Mouse (Mus musculus) heart, postnatal 14 days (tissue): ENCODE measurements around the gene Pbx1. TPM values are rescaled to one million over a fixed set of nuclear protein-coding genes. Genes with fewer than 3 reads are reported as not detected.

Source experiments
- DNase-seq, 2 experiments: peaks; one replicate each; pipeline ENCODE4 v3.0.0; 2021 to 2022
- intact Hi-C: fragments of 180-260 bp; cut with DNase I; formaldehyde crosslinking; loops from one replicate; pipeline ENCODE4 v1.15.1; 2025
- total RNA-seq, 2 experiments: library from RNA; stranded (reverse); gene quantifications; 2 replicates each; pipeline ENCODE4 v1.2.3; 2021

Gene Pbx1
- total RNA-seq, 2 experiments from 2014 or later = 54.2 to 63.0 TPM

DNA sequence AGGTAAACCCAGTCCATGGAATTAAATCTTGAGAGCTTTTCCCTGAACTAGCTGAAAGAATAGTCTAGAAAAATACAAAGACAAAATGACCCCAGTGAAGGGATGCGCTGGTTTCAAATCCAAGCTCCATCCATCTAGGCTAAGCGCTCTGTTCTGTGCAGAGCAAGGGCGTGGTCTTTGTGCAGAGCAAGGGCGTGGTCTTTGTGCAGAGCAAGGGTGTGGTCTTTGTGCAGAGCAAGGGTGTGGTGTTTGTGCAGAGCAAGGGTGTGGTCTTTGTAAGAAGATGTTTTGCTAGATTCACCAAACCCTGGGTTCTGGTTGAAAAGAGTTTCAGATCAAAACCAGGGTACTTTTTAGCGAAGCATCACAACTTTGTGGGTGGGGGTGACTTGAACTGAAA lies 221.7 kb downstream of the Pbx1 start:
- DNase-seq = no peak
- intact Hi-C loops = loop anchor here (5.0 to 10.0 kb wide), 4 partner anchors 112 to 1137 kb away; no protein-coding TSS in a partner anchor

DNA sequence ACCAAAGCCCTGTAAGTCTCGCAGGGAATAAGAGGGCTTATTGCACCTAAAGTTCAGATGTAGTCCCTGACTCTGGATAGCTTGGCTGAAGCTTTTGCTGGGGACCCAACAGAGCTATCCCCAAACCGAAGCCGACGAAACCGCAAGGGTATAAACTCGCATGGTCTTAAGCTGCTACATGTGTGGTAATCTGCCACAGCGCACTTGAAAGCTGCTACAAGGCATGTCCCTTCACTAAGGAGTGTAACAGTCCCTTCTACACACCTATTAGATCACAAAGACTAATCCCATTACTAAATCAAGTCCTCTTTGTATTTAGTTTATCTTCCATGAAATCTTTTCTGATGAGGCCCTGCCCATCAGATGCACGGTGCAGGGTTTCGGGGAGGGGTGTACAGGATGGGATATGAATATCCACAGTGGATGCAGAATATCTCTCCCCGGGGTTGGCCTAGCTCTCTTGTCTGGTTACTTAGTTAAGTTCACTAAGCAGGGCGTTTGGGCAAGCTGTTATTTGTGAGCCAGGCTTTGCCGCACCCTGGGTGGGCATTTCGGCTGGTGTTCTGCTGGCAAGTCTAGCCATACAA lies 231.4 kb downstream of the Pbx1 start:
- intact Hi-C loops = no loop called here
- DNase-seq = no peak

DNA sequence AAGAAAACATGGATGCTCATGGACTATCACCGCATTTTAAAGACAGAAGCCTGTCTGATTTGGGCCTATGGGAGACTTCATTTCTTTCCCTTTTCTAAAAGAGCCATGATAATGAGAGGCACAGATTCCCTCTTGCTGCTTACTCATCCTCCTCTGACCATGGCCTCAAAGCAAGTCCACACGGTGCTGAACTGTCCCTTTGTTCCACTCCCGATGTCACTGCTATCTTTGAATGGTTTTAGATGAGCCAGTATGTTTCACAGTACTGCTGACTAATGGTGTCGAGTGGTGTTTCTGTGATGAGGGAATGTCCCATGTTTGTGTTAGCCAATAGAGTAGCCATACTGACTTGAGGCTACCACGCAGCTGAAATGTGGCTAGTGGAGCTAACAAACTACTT lies 233.8 kb downstream of the Pbx1 start:
- no peak for DNase-seq
- intact Hi-C loops = no loop called here

DNA sequence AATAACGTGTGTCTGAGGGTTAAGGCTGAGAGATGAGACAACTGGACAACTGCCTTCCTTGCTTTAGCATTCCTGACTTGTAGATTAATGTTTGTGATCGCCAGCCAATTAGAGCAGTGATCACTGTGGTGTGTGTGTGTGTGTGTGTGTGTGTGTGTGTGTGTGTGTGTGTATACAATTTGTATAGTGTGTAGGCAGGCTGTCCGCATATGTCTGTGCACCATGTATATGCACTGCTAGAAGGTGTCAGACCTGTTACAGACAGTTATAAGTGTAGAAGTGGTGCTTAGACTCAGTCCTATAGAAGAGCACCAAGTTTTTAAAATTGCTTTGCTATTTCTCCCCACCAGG lies 234.2 kb downstream of the Pbx1 start:
- DNase-seq = no peak
- intact Hi-C loops = no loop called here

DNA sequence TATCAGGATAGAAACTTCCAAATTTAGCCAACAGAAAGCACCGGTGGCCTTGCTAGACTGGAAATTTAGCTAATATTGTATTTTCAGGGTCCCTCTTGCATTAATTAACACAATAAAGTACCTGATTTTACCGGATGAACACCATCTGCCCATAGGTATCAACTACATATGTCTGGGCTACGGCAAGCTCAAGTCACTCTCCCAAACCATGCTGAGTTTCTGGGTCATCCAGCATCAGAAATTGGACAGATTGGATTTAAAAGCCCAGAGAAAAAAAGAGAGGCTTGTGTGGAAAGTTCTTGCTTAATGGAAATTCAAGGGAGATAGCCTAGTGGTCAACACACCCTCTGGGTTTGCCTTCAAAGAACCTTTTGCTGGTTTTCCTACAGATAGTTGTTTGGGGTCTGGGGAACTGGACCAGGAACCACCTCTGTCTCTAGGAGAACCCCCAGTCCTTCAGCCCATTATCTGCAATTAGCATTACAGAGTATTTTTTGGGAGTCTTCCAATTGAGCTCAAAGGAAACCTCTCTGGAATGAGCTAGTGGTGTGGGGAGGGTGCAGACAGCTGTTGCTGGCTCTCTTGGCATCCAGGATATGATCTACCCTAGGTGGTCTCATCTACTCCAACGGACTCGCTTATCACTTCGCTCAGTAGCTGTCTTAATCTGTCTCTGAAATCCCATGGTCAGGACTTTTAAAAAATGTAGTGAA lies 234.7 kb downstream of the Pbx1 start:
- no peak for DNase-seq
- intact Hi-C loops = no loop called here

DNA sequence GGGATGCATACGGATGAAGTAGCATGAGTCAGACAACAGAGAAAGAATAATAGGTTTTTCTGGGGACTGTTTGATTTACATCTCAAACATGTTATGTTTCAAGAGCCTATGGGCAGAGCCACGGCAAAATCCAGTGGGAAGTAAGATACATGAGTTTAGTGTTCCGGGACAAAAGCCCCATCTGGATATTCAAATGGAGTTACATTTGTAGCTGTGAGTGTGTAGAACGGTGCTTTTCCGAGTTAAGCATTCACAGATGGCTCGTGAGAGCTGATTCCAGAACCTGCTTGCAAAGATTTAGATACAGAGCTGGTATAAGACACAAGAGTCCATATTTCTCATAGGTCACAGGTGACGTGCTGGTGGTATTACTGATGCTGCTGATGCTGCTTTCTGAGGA lies 238.7 kb downstream of the Pbx1 start:
- DNase-seq = no peak
- intact Hi-C loops = no loop called here

DNA sequence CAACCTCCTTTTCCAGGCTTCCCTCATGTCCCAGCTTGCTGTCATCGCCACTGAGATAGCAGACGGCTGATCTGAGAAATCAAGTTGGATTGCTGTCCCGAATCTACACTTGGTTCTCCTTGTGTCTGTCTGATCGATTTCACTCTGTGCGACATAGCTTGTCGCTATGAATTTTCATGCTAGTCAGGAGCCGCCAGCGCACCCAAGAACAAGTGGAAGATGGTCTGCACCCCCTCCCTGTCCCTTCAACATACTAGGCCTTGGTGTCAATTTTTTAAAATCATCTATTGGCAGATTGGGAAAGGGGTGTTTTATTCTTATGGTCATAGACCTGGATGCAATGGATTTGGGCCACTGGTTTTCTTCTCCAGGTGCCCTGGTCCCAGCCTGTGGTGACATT lies 249.3 kb downstream of the Pbx1 start:
- intact Hi-C loops = no loop called here

DNA sequence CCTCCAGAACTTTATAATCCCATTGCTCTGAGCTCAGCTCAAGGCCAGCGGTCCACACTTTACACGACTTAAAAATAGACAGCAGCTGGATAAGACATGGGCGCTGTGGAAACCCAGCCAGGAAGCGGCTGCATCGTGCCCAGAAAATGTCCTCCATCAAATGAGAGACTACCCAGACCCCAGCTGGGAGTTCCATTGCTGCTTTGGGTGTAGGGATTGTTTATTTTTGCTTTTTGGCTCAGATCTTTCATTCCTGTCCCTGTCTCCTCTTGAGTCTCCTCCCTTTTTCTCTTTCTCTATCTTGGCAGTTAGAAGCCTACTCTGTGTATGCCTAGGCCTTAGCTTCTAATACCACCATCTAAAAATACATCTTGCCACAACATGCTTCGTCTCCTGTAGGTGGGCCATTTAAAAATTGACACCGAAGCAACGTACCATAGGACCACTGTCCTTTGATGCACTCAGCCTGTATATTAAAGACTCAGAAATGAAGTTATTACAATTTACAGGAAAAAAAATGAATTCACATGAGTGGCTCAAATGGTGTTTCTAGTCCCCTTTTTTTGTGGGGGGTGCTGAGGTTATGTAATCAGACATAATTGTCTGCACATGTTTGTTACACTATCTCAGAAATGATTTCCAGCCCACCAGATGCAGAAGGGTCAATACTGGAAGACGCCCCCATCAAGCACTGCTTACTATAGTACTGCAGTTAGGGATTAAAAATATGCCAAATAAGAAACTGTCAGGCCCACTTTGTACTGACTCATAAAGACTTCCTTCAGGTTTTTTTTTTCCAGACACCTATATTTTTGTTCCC lies 251.2 kb downstream of the Pbx1 start:
- intact Hi-C loops = no loop called here
- peak; percentile 78 to 85 for DNase-seq

More for the DNA sequence above, 249.3 kb downstream of the Pbx1 start:
- DNase-seq = no peak

DNA sequence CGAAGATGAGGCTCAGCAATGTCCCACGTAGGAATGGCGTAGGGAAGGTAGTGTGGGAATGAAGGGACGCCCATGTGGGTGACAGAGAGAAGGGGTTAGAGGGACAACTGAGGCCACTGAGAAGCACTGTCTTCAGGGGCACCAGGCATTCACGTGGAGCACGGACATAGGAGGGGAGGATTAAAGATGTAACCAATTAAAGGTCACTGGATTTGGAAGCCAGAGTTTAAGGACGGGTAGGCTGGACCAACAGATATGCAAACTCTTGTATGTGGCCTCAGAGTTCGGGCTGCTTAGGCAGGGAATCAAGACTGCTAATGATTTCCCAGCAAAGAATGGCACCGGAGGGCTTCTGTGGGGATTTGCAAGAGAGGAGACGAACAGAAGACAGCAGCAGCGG lies 252.4 kb downstream of the Pbx1 start:
- no peak for DNase-seq

DNA sequence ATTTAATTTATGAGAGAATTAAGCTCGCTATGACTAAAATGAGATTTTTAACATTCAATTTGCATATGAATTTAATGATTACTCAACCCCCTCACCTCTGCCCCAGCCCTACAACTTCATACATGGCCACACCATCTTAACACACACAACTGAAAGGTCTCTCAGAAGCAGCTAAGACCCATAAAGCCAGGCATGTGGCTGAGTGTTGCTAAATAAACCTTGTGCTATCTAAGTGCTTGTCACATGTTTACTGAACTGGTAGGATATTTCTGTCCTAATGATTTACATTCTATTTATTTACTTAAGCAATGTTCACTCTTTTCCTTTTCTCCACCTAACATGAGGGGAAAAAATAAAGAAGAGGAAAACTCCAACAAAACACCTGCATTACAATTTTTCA lies 253.5 kb downstream of the Pbx1 start:
- intact Hi-C loops = no loop called here

More for the DNA sequence above, 252.4 kb downstream of the Pbx1 start:
- intact Hi-C loops = no loop called here

DNA sequence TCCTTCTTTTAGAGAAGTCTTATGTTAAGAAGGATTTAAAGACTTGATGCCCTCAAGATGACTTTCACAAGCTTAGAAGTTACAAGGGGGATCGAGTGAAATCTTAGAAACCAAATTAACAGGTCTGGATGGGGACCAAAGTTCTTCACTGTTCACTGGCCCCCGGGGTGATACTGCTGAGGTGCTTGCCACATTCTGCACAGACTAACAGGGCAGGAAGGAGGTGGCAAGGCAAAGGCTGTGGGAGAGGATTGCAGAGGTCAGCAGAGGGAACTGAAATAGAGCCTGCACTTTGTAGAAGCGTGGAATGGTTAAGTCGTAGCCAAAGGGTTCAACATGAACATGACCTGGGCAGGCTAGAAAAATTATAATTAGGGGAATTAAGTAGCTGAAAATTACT lies 256.5 kb downstream of the Pbx1 start:
- intact Hi-C loops = no loop called here
- DNase-seq = no peak

More for the DNA sequence above, 253.5 kb downstream of the Pbx1 start:
- DNase-seq = no peak

DNA sequence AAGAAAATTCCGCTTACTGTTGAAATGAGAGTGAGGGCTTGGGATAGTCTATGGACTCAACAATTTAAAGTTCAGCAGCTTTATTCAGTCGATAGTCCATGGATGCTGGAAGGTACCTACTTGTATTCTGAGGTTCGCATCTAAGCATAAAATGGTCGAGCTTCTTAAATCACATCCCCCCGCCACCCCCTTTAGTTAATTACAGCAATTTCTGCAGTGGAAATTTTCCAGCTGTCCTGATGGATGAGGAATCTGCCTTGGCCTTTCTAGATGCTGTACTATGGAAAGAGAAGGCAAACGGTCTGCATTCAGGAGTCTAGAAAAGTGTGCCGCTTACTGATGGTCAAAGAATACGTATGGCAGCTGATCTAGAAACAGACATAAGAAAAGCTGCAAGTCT lies 262.3 kb downstream of the Pbx1 start:
- no peak for DNase-seq
- intact Hi-C loops = no loop called here

DNA sequence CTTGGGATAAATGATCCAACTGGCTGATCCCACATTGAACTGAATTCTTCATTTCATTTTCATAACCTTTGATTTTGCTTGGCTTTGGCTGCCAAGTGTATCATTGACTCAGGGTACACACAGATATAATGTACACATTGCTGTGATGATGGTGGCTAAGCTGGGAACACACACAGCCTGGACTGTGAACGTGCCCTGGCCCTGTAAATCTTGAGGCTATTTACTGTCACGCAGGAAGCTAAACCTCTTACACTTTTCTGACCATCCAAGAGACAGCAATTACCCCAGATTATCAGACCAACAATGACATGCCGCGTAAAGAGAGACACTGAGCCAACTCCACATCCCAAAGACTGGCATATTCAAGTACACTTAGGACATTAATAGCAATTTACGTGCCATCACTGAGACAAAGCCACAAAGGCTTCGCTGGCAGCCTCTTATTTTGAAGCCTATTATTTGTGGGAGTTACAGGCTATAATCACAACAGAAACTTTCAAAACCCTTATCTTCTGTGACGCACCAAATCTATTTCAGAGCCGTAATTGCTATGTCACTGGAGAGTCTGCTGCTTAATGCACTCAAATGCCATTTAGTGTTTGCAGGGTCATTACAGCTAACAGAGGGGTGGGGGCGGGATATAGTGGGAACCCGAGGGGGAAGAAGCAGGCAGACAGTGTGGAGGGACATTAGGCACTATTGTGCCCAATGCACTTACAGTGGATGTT lies 262.9 kb downstream of the Pbx1 start:
- intact Hi-C loops = no loop called here
- no peak for DNase-seq

DNA sequence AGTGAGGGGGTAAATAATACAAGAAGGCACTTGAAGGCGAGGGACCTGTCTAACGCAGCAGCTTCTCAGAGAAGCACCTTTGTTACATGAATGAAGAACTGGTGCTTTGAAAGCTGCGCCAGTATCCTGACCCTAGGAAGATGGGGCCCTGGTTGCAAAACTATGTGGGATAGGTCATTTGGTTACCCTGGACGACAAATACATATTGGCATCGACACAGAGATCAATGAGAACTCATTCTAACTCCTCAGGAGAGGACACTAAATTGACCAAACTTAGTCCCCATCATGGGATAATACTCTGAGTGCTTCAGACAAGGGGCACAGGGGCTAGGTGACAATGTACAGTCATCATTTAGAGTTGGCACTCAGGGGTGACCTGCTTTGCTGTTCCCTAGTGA lies 264.3 kb downstream of the Pbx1 start:
- intact Hi-C loops = no loop called here
- no peak for DNase-seq

DNA sequence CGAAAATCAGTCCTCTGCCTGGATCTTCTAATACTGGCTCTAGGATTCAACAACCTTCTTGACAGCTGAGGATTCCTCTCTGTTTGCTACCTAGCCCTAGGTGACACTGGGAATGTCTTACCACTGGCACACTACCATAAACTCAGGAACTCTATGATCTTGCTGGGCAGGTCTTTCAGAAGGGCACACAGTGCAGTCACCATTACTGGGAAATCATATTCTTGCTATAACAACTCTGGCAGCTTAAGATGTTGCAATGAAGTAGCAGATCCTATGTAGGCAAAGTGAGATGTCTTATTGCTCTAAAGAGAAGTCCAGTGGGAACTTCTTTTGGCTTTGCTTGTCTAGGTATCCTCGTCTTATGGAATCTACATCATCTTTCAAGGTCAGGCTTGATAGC lies 265.2 kb downstream of the Pbx1 start:
- no peak for DNase-seq
- intact Hi-C loops = no loop called here

DNA sequence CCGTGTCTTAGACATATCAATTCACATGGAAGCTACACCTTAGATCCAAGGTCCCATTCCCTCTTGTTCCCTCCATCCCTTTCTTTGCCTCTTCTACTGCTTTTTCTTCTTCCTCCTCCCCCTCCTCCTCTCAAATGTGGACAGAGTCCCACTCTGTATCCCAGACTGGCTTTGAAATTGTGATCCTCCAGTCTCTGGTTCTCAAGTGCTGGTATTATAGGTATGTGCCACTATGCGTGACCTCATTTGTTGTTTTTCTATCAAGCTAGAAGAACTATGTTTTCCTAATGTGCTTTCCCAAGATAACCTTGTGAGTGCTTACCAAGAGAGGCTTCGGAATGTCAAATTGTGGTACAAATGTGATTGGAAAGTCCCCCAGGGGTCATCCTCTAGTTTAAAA lies 267.1 kb downstream of the Pbx1 start:
- no peak for DNase-seq
- intact Hi-C loops = no loop called here

DNA sequence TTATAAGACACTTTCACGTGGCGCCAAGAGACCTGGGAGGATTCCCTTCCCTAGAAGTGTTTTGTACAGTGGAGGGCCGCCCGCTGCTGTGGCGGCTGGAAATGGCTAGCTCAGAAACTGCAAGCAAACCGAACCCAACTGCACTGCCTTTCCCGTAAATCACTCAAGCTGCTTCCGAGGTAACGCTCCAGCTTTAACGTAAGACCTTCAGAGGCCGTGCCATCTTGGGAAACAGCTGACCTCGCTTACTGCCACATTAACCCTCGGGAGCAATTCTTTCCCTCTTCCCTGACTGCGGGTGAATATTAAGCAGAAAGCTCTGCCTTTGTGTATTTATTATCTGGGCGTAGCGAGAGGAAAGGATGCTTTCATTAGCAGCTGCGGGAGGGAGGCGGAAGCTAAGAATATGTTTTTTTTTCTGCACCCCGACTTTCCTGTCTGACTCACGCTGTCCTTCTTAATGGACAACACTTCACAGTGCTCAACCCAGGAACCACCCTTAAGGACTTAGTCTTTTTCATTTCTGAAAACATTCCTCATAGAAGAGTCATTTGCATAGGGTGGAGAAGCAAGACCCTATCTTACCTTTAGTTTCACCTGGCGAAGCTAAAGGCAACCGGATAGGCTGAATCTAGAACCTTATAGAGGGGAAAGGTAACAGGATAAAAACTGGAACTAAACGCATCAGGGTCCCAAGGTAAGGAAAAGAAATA lies 268.4 kb downstream of the Pbx1 start:
- intact Hi-C loops = no loop called here
- no peak for DNase-seq

DNA sequence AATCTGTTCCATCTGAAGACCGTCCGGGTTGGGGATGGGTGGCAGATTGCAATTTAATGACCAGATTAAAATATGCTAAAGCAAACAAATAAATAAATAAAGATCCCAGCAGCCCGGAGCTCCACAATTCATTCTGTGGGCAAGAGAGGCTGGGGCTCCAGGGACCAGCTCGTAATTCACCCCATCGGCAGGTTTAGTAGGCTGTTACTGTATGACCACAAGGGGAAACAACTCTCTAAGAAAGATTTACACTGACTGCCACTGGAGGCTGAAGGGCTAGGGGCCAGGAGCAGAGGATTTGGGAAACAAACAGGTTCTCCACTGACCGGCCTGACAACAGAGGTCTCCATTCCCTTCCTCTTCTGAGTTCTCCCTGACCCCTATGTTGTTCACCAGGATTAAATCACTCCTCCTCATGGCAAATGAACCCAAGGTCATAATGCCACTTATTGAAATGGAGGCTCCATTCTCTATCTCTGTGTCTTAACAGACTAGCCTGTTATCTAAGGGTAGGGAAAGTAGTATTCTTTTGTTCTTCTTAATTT lies 292.9 kb downstream of the Pbx1 start:
- intact Hi-C loops = no loop called here
- no peak for DNase-seq

DNA sequence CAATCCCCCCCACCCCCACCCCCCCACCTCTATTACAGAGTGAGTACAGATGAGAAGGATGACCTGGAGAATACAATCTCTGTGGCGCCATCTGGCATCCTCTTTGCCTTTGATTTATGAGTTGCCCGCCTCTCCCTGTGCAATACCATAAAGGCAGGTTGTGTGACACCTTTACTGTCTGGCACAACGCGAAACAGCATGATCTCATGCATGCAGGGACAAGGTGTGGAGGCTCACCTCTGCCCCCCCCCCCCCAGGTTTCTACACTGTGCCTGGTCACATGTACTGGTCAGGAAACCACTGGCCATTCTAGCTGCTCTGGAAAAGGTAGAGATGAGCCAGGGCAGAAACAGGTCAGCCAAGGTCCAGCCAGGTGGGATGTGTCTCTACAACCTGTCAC lies 293.4 kb downstream of the Pbx1 start:
- DNase-seq = no peak
- intact Hi-C loops = no loop called here

DNA sequence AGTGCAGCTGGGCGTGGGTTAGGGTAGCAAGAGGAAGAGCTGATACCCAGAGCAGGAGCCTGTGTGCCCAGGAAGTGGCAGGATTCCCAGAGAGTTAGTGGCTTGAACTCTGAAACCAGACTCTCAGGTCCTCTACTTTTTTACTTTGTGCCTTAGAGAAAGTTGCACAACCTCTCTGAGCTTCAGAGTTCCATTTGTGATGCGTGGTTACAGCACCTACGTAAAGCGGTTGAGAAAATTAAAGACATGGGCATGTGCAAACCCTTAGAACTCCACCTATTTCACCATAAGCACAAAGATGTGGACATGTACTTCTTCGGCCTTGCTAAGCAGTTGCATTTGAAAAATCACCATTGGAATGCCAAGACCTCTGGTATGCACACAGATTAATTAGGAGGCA lies 294.2 kb downstream of the Pbx1 start:
- no peak for DNase-seq
- intact Hi-C loops = no loop called here
